Mouse (Mus musculus) inflammation-experienced regulatory T-cells, adult 6 months (primary cell): ENCODE results near the gene Pm20d1. TPM values are rescaled to one million over a fixed set of nuclear protein-coding genes. Genes with fewer than 3 reads are reported as not detected.

Source experiments
- ATAC-seq: one replicate; pipeline ENCODE4 v1.8.0; 2017
- polyA plus RNA-seq, 3 experiments: library from polyadenylated mRNA; unstranded; fragments of 100-300 nt; shearing (Covaris generic); gene quantifications; one replicate each; pipeline ENCODE4 v1.2.1; 2017

The Pm20d1 gene
- polyA plus RNA-seq, 3 experiments from 2014 or later, result 0.08 to 0.11 (median 0.08) TPM

- no peak for ATAC-seq
These were observed 33.4 kb downstream of the Pm20d1 start for GRCm38 (mm10) chr1:131830561-131830960.

- no peak for ATAC-seq
These were observed 33.9 kb downstream of the Pm20d1 start for GRCm38 (mm10) chr1:131830971-131831641.

- peak; percentile 21 for ATAC-seq
These were observed 39.9 kb downstream of the Pm20d1 start for GRCm38 (mm10) chr1:131837035-131837434.

- ATAC-seq, result no peak
These were observed 41.4 kb downstream of the Pm20d1 start for GRCm38 (mm10) chr1:131838542-131838941.

DNA sequence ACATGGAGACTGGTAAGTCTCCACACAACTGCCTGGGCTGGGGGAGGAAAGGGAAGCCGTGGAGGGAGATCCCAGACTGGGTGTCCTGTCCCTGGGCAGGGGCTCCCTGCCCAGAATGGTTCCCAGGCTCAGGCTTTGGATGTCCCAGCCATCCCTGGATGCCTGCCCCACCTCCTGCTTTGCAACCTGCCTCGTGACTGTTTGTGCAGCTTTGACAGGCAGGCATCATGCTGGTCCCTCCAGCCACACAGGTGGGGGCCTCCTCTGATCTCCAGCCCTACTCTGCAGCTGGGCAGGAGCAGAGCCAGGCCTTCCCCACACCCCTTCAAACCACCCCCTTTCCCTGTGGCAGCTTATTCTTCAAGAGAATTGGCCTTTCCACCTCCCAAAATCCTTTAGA lies 42.1 kb downstream of the Pm20d1 start:
- ATAC-seq, result no peak

DNA sequence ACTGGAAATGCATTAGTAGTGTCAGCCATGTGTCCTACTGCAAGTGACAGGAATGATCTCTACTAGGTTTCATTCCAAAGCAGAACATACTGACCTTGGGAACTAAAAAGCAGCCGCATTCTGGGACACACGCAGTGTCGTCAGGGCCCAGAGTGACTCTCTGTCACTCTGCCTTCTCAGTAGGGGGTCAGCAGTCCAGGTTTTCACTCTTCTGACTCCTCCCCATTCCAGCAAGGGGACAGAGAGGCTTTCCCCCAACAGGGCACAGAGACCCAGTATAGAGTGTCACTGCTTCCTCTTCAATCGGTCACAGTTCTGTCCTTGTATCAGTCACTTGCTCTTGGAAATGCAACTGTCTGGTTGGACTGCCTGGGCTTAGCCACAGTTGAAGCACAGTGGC lies 45.0 kb downstream of the Pm20d1 start:
- ATAC-seq, result no peak

DNA sequence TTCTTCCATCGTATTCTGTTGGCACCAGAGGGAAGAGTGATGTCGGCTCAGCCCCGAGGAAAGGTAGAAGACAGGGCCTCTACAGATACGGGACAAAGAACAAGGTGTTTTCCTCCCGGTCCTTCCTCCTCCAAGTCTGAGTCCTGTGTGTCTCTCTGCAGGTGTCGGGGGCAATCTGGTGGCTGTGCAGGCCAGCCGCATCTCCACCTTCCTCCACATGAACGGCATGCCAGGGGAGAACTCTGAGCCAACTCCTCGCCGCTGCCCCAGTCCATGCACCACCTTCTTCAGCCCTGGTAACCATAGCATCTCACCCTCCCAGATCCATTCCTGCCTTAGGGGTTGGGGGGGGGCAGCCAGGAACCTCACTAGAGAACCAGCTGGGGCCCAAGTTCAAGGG lies 46.6 kb downstream of the Pm20d1 start:
- no peak for ATAC-seq

DNA sequence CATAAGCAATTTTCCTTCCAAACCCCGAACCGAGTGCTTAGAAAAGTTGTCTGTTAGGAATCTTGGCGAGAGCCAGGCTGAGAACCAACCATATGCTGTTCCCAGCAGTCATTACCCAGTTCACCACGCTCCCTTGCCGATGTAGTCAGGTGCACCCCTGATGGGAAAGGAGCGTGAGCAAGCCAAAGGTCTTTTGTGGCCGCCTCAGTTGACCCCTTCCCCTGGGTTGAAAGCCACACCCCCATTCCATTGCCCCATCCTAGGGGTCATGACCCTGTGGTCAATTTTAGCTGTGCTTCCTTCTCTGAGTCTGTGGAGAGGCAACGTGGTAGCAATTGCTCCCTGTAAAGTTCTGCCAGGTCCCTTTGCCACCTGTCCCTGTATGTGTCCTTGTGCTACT lies 47.7 kb downstream of the Pm20d1 start:
- ATAC-seq, result no peak

DNA sequence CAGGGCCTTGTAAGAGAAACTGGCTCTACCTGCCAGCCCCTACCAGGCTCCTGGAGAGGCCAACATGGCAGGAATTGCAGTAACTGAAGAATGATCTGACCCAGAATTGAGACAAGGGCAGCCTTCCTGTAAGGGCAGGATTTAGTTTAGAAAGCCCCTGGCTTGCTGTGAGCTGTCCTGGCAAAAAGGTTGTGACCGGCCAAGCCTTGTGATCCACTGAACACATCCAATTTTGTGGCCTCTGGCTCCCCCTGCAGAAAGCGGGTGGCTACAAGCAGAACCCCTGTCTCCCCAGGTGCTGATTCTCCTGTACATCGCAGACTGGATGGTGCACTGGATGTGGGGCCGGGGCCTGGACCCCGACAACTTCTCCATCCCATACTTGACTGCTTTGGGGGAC lies 49.1 kb downstream of the Pm20d1 start:
- ATAC-seq, result no peak

- ATAC-seq, result no peak
These were observed 64.6 kb downstream of the Pm20d1 start for GRCm38 (mm10) chr1:131861811-131862210.

- no peak for ATAC-seq
These were observed 68.4 kb downstream of the Pm20d1 start for GRCm38 (mm10) chr1:131865596-131865995.

- no peak for ATAC-seq
These were observed 69.3 kb downstream of the Pm20d1 start for GRCm38 (mm10) chr1:131866304-131866999.

DNA sequence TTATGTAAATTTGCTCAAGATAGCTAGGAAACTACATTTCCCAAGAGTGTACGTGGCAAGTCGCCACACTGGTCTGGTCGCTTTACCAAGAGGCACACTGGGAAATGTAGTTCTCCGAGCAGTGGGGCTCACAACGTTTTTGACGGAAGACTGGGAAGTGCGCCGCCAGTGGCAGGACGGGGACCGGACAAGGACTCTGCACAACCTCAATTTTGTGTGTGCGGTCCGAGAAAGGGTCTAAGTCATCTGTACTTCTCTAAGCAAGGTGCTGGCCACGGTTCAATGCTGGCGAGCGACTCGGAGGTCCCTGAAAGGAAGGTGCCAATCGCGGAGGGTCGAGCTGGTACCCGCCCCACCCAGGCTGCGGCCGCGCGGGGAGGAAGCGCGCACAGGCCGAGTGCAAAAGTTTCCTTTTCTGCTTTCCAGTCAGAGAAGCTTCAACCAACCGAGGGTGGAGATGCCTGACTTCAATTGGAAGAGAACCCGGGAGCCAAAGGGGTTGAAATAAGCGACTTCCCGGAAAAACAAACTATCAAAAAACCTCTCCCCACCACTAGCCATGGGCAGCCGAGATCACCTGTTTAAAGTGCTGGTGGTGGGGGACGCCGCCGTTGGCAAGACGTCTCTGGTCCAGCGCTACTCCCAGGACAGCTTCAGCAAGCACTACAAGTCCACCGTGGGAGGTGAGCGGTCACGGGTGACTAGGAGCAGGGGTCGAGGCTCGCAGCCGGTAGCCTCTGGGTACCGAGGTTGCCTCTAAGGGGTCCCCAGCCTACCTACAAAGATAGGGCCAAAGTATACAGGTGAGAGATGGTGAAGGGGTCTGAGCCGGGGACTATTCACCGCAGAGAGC lies 70.1 kb downstream of the Pm20d1 start, which contains the start of gene Rab29:
TSS of gene Rab29 (plus strand) at position 132 of the 853 bp plus-strand sequence.
- ATAC-seq, result peak; percentile 99

GRCm38 (mm10) chr1:131867946-131868290 lies 70.7 kb downstream of the Pm20d1 start:
- no peak for ATAC-seq

- no peak for ATAC-seq
These were observed 72.4 kb downstream of the Pm20d1 start for GRCm38 (mm10) chr1:131869561-131869960.

Other genes with a start within 250 kb of the Pm20d1 start
- gene Avpr1b, start 198.1 kb upstream of the Pm20d1 start, polyA plus RNA-seq, result not detected
- 10 to 100 TPM; 17.6 to 47.6 (median 27.0) TPM for gene Ctse, start 159.1 kb upstream of the Pm20d1 start, polyA plus RNA-seq
- gene Rab7b, start 108.7 kb upstream of the Pm20d1 start, polyA plus RNA-seq, result under 1 TPM in 2 of 3 experiments, not detected in 1; 0.15 to 0.46 TPM
- not detected for gene Slc26a9, start 53.4 kb upstream of the Pm20d1 start, polyA plus RNA-seq
- 10 to 100 TPM; 14.0 to 24.6 (median 17.6) TPM for gene Slc41a1, start 30.1 kb downstream of the Pm20d1 start, polyA plus RNA-seq
- 10 to 100 TPM; 36.3 to 55.1 (median 42.5) TPM for gene Rab29, start 69.8 kb downstream of the Pm20d1 start, polyA plus RNA-seq
- 10 to 100 TPM; 36.5 to 67.7 (median 43.0) TPM for gene Nucks1, start 113.2 kb downstream of the Pm20d1 start, polyA plus RNA-seq
- gene Slc45a3, start 165.6 kb downstream of the Pm20d1 start, polyA plus RNA-seq, result not detected
- gene Elk4, start 210.2 kb downstream of the Pm20d1 start, polyA plus RNA-seq, result 10 to 100 TPM; 50.1 to 81.8 (median 79.3) TPM